Mouse (Mus musculus) brain, embryonic 14.5 days (tissue): Measurements from ENCODE around the gene Rbms2.

Experiments
- CTCF ChIP-seq: fragments of 200-500 bp; IDR thresholded peaks from 2 replicates; pipeline ENCODE4 v1.5.1; 2012; ENCODE audit warnings: inconsistent platforms, mild to moderate bottlenecking, moderate library complexity, borderline replicate concordance; ENCODE audit not compliant: insufficient read depth, insufficient read length; ENCODE audit errors: extremely low read depth
- POLR2A ChIP-seq: fragments of 200-500 bp; IDR thresholded peaks from 2 replicates; pipeline ENCODE4 v1.6.1; 2012; ENCODE audit warnings: mild to moderate bottlenecking, inconsistent platforms, borderline replicate concordance; ENCODE audit not compliant: poor library complexity, insufficient read depth, insufficient read length, severe bottlenecking; ENCODE audit errors: extremely low read depth

GRCm38 (mm10) chr10:128209311-128210009, 29.4 kb upstream of the Rbms2 start:
- TF ChIP-seq POLR2A (no peak), CTCF (no peak)
